Mouse (Mus musculus): ENCODE data around the gene Tssk3.
"Not testable (repeated sequence)": the region's sequence is repeated elsewhere in the genome, so short reads cannot be mapped to it uniquely, and the experiment has no call there.

The Tssk3 gene

GRCm38 (mm10) chr4:129500607-129501566 lies 10.1 kb upstream of the Tssk3 start:
- DNase-seq (ENCODE audit: low spot score) = peak; percentile 78

- DNase-seq (ENCODE audit: low spot score) = no peak
Measured at GRCm38 (mm10) chr4:129500017-129500416, 9.2 kb upstream of the Tssk3 start.

GRCm38 (mm10) chr4:129498941-129499340 lies 8.1 kb upstream of the Tssk3 start:
- DNase-seq (ENCODE audit: low spot score) = no peak

GRCm38 (mm10) chr4:129496631-129497030 lies 5.8 kb upstream of the Tssk3 start:
- no peak for DNase-seq (ENCODE audit: low spot score)

GRCm38 (mm10) chr4:129495672-129496562 lies 5.1 kb upstream of the Tssk3 start:
- DNase-seq (ENCODE audit: low spot score) = no peak

GRCm38 (mm10) chr4:129494681-129495080 lies 3.9 kb upstream of the Tssk3 start:
- DNase-seq (ENCODE audit: low spot score) = no peak

- DNase-seq (ENCODE audit: low spot score) = no peak
Measured at GRCm38 (mm10) chr4:129481090-129481489, 9.7 kb downstream of the Tssk3 start.

- no peak for DNase-seq (ENCODE audit: low spot score)
Measured at GRCm38 (mm10) chr4:129479863-129480262, 11.0 kb downstream of the Tssk3 start.

GRCm38 (mm10) chr4:129476047-129476446 lies 14.8 kb downstream of the Tssk3 start:
- no peak for DNase-seq (ENCODE audit: low spot score)

- DNase-seq (ENCODE audit: low spot score) = no peak
Measured at GRCm38 (mm10) chr4:129464286-129464815, 26.5 kb downstream of the Tssk3 start.

- DNase-seq (ENCODE audit: low spot score) = no peak
Measured at GRCm38 (mm10) chr4:129463097-129464059, 27.4 kb downstream of the Tssk3 start.

- DNase-seq (ENCODE audit: low spot score) = no peak
Measured at GRCm38 (mm10) chr4:129462118-129462517, 28.7 kb downstream of the Tssk3 start.

GRCm38 (mm10) chr4:129461183-129461960 lies 29.4 kb downstream of the Tssk3 start, which contains the start of gene Bsdc1:
Gene Bsdc1, plus strand, starts transcription at chr4:129461581.
- DNase-seq (ENCODE audit: low spot score) = peak; percentile 97

- DNase-seq (ENCODE audit: low spot score) = no peak
Measured at GRCm38 (mm10) chr4:129460827-129461182, 30.0 kb downstream of the Tssk3 start.

- no peak for DNase-seq (ENCODE audit: low spot score)
Measured at GRCm38 (mm10) chr4:129459726-129460125, 31.1 kb downstream of the Tssk3 start.

- not testable (repeated sequence) for DNase-seq (ENCODE audit: low spot score)
Measured at GRCm38 (mm10) chr4:129457311-129457710, 33.5 kb downstream of the Tssk3 start.

- no peak for DNase-seq (ENCODE audit: low spot score)
Measured at GRCm38 (mm10) chr4:129456126-129456525, 34.7 kb downstream of the Tssk3 start.

GRCm38 (mm10) chr4:129455265-129455664 lies 35.6 kb downstream of the Tssk3 start:
- DNase-seq (ENCODE audit: low spot score) = peak; percentile 39

- DNase-seq (ENCODE audit: low spot score) = no peak
Measured at GRCm38 (mm10) chr4:129451471-129452169, 39.2 kb downstream of the Tssk3 start.

- no peak for DNase-seq (ENCODE audit: low spot score)
Measured at GRCm38 (mm10) chr4:129450851-129451250, 40.0 kb downstream of the Tssk3 start.

Measured in urinary bladder, postnatal 25 days (tissue).